Mouse (Mus musculus) layer of hippocampus, adult 2 months (tissue): Measurements from ENCODE around the gene Hist1h4d. TPM values are rescaled to one million over a fixed set of nuclear protein-coding genes. Genes with fewer than 3 reads are reported as not detected.
A peak's percentile ranks its signal among the peaks of the same experiment; 100 is the strongest.
"Not testable (repeated sequence)": the region's sequence is repeated elsewhere in the genome, so short reads cannot be mapped to it uniquely, and the experiment has no call there.

Experiments used
- DNase-seq, 2 experiments: peaks; one replicate each; pipeline ENCODE4 v3.0.0; 2022; ENCODE audit warnings: low spot score in 2 of 2
- H3K27ac ChIP-seq: fragments of 200-600 bp; 2 replicates; pipeline ENCODE4 v1.8.1; 2022
- H3K4me3 ChIP-seq: fragments of 200-600 bp; 2 replicates; pipeline ENCODE4 v1.8.1; 2022; ENCODE audit warnings: mild to moderate bottlenecking
- CTCF ChIP-seq: fragments of 200-600 bp; conservative IDR thresholded peaks from 2 replicates; pipeline ENCODE4 v1.8.1; 2022; ENCODE audit warnings: antibody characterized with exemption, mild to moderate bottlenecking, moderate library complexity
- total RNA-seq, 2 experiments: library from RNA; stranded (reverse); gene quantifications; 2 replicates each; pipeline ENCODE4 v1.2.3; 2021

Hist1h4d gene
- total RNA-seq, 2 experiments from 2014 or later = 140 to 146 TPM

GRCm38 (mm10) chr13:23572218-23573033 is 9.0 kb upstream of the Hist1h4d start:
- peak overlapping the region; percentile 73 for H3K4me3 ChIP-seq
- H3K27ac ChIP-seq = peak overlapping the region; percentile 95
- no peak for TF ChIP-seq CTCF
- DNase-seq = no peak

GRCm38 (mm10) chr13:23573034-23573897 is 8.1 kb upstream of the Hist1h4d start:
- Histone ChIP-seq H3K4me3 (peak overlapping the region; percentile 73), H3K27ac (peak overlapping the region; percentile 95)
- DNase-seq = not testable (repeated sequence)

- Histone ChIP-seq H3K27ac (peak within 1 kb of the TSS; percentile 76), H3K4me3 (peak within 1 kb of the TSS; percentile 73)
- 0 out of 2 replicates have a peak, but pooled peaks have one; percentile 6 for TF ChIP-seq CTCF
- DNase-seq = peak; percentile 89 to 97
These were observed 7.4 kb upstream of the Hist1h4d start, which contains the start of the genes Hist1h2bf and Hist1h2ad for GRCm38 (mm10) chr13:23573898-23574524. TSS of gene Hist1h2bf (minus strand) at chr13:23574196. TSS of gene Hist1h2ad (plus strand) at chr13:23574381.

- not testable (repeated sequence) for DNase-seq
- peak overlapping the region; percentile 64 for H3K27ac ChIP-seq
- peak overlapping the region; percentile 73 for H3K4me3 ChIP-seq
These were observed 6.7 kb upstream of the Hist1h4d start for GRCm38 (mm10) chr13:23574546-23575170.

GRCm38 (mm10) chr13:23575271-23575851 is 6.0 kb upstream of the Hist1h4d start, which contains the start of gene Hist1h3d:
TSS of gene Hist1h3d (plus strand) at chr13:23575763.
- no peak for TF ChIP-seq CTCF
- peak; percentile 65 to 85 for DNase-seq
- Histone ChIP-seq H3K4me3 (peak within 1 kb of the TSS; percentile 61), H3K27ac (peak within 1 kb of the TSS; percentile 84)

- H3K27ac ChIP-seq = peak overlapping the region; percentile 84
- not testable (repeated sequence) for DNase-seq
- peak overlapping the region; percentile 61 for H3K4me3 ChIP-seq
These were observed 5.5 kb upstream of the Hist1h4d start for GRCm38 (mm10) chr13:23575864-23576313.

- no peak for TF ChIP-seq CTCF
- peak overlapping the region; percentile 61 for H3K4me3 ChIP-seq
- H3K27ac ChIP-seq = peak overlapping the region; percentile 84
- no peak for DNase-seq
These were observed 5.0 kb upstream of the Hist1h4d start for GRCm38 (mm10) chr13:23576351-23576881.

GRCm38 (mm10) chr13:23576906-23577639 is 4.3 kb upstream of the Hist1h4d start:
- H3K4me3 ChIP-seq = peak overlapping the region; percentile 61
- no peak for DNase-seq
- no peak for TF ChIP-seq CTCF
- no peak overlapping the region for H3K27ac ChIP-seq

- TF ChIP-seq CTCF = no peak
These were observed 3.6 kb upstream of the Hist1h4d start for GRCm38 (mm10) chr13:23577835-23578234.

GRCm38 (mm10) chr13:23582219-23583056 is 1.0 kb downstream of the Hist1h4d start:
- Histone ChIP-seq H3K4me3 (peak overlapping the region; percentile 67), H3K27ac (peak overlapping the region; percentile 79)
- TF ChIP-seq CTCF = no peak
- DNase-seq = no peak

More at GRCm38 (mm10) chr13:23577835-23578234, 3.6 kb upstream of the Hist1h4d start:
- H3K4me3 ChIP-seq = no peak overlapping the region
- no peak for DNase-seq
- no peak overlapping the region for H3K27ac ChIP-seq
